18 mouse cellular contexts compared by ENCODE assay signal in genomic region chr10:27184185-27184584, GRCm38 (mm10).
"Had no signal": no experiment of that assay in that cellular context is flagged by ENCODE, and none has a peak within 500 bp of the region (broad histone marks: within the 10 kb centered on the region; RNA-seq: fewer than 3 reads in every experiment).

No protein-coding gene starts in this region.

- H3K27me3 ChIP-seq: liver, embryonic 12.5 days; midbrain, embryonic 12.5 days; midbrain, embryonic 15.5 days; neural tube, embryonic 13.5 days; neural tube, embryonic 15.5 days had no signal

- H3K9me3 ChIP-seq: liver, embryonic 12.5 days; midbrain, embryonic 12.5 days; midbrain, embryonic 15.5 days; neural tube, embryonic 13.5 days; neural tube, embryonic 15.5 days had no signal

- ATAC-seq: liver, embryonic 12.5 days; midbrain, embryonic 15.5 days had no signal

- H3K9ac ChIP-seq: liver, embryonic 12.5 days; liver, embryonic 14.5 days; lung, embryonic 14.5 days; midbrain, embryonic 12.5 days; midbrain, embryonic 15.5 days; neural tube, embryonic 13.5 days; neural tube, embryonic 15.5 days had no signal

- H3K4me1 ChIP-seq: liver, embryonic 12.5 days; midbrain, embryonic 12.5 days; neural tube, embryonic 13.5 days; neural tube, embryonic 15.5 days had no signal

- DNase-seq: lung, adult 18-20 months; lung, embryonic 14.5 days; lung, postnatal 10 days; lung, postnatal 4 days; right cerebral cortex, adult 18-20 months; right cerebral cortex, postnatal 25 days; right cerebral cortex, postnatal 4 days; spleen, adult 18-20 months; thymus, adult 18-20 months; thymus, postnatal 14 days; thymus, postnatal 36 days had no signal

- H3K4me3 ChIP-seq: liver, embryonic 12.5 days; midbrain, embryonic 12.5 days; midbrain, embryonic 15.5 days; myocyte; neural tube, embryonic 13.5 days; neural tube, embryonic 15.5 days had no signal

- H3K4me2 ChIP-seq: liver, embryonic 12.5 days; lung, embryonic 14.5 days; midbrain, embryonic 12.5 days; midbrain, embryonic 15.5 days; neural tube, embryonic 13.5 days; neural tube, embryonic 15.5 days had no signal

- H3K27ac ChIP-seq: liver, embryonic 12.5 days; liver, embryonic 14.5 days; midbrain, embryonic 12.5 days; midbrain, embryonic 15.5 days; neural tube, embryonic 13.5 days; neural tube, embryonic 15.5 days had no signal

- H3K36me3 ChIP-seq: liver, embryonic 12.5 days; midbrain, embryonic 12.5 days; midbrain, embryonic 15.5 days; neural tube, embryonic 13.5 days; neural tube, embryonic 15.5 days had no signal
